Mouse (Mus musculus): ENCODE data around the gene Spag17.
A peak's percentile ranks its signal among the peaks of the same experiment; 100 is the strongest.
"Not testable (repeated sequence)": the region's sequence is repeated elsewhere in the genome, so short reads cannot be mapped to it uniquely, and the experiment has no call there.

Gene Spag17

GRCm38 (mm10) chr3:99885187-99885811 lies at the start of gene Spag17:
Gene Spag17 (plus strand): TSS chr3:99885406.
- peak; percentile 11 for DNase-seq

- no peak for DNase-seq
Measured at GRCm38 (mm10) chr3:99842333-99842732, 42.9 kb upstream of the Spag17 start.

GRCm38 (mm10) chr3:99842808-99843207 lies 42.4 kb upstream of the Spag17 start:
- no peak for DNase-seq

GRCm38 (mm10) chr3:99843233-99843632 lies 42.0 kb upstream of the Spag17 start:
- no peak for DNase-seq

- DNase-seq: no peak
Measured at GRCm38 (mm10) chr3:99850926-99851325, 34.3 kb upstream of the Spag17 start.

GRCm38 (mm10) chr3:99854595-99854994 lies 30.6 kb upstream of the Spag17 start:
- no peak for DNase-seq

GRCm38 (mm10) chr3:99858922-99859321 lies 26.3 kb upstream of the Spag17 start:
- no peak for DNase-seq

- no peak for DNase-seq
Measured at GRCm38 (mm10) chr3:99864706-99865105, 20.5 kb upstream of the Spag17 start.

- DNase-seq: no peak
Measured at GRCm38 (mm10) chr3:99875137-99875536, 10.1 kb upstream of the Spag17 start.

- no peak for DNase-seq
Measured at GRCm38 (mm10) chr3:99881498-99881897, 3.7 kb upstream of the Spag17 start.

GRCm38 (mm10) chr3:99883988-99884564 lies 1.1 kb upstream of the Spag17 start:
- no peak for DNase-seq

- DNase-seq: not testable (repeated sequence)
Measured at GRCm38 (mm10) chr3:99894741-99895140, 9.5 kb downstream of the Spag17 start.

- DNase-seq: no peak
Measured at GRCm38 (mm10) chr3:99913809-99914439, 28.7 kb downstream of the Spag17 start.

- no peak for DNase-seq
Measured at GRCm38 (mm10) chr3:99922944-99923343, 37.7 kb downstream of the Spag17 start.

- DNase-seq: no peak
Measured at GRCm38 (mm10) chr3:99930920-99931620, 45.9 kb downstream of the Spag17 start.

- no peak for DNase-seq
Measured at GRCm38 (mm10) chr3:99936159-99936558, 51.0 kb downstream of the Spag17 start.

- peak; percentile 70 for DNase-seq
Measured at GRCm38 (mm10) chr3:99938611-99939286, 53.5 kb downstream of the Spag17 start.

GRCm38 (mm10) chr3:99945171-99945570 lies 60.0 kb downstream of the Spag17 start:
- no peak for DNase-seq

- DNase-seq: no peak
Measured at GRCm38 (mm10) chr3:99954039-99954602, 68.9 kb downstream of the Spag17 start.

- no peak for DNase-seq
Measured at GRCm38 (mm10) chr3:99956517-99956916, 71.3 kb downstream of the Spag17 start.

- DNase-seq: no peak
Measured at GRCm38 (mm10) chr3:99959805-99960485, 74.7 kb downstream of the Spag17 start.

GRCm38 (mm10) chr3:99964345-99964744 lies 79.1 kb downstream of the Spag17 start:
- no peak for DNase-seq
